Mouse (Mus musculus): ENCODE results near the gene Susd3.

DNA sequence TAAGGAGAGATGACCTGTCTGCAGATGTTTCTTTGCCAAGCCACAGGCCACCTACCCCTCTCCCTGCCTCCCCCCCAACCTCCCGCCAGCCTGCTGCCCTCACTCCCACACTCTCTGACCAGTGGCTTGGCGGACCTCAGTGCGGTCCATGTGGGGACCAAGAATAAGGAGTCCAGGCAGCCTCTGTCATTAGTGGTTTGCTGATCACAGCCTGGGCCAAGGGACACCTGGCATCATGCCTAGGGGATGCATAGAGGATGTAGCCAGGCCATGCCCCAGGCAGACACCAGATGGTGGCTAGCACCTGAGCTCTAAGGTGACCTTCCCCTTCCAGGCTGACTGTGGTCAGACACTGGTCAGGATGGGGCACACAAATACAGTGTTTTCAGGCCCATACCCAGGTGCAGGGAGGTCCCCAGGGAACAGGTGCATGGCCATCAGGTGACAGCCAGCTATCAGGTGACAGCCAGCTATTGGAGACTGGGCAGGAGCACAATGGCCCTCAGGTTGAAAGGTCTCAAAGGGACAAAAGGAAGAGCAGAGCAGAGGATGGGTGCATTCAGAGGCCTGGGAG is 67.0 kb downstream of the Susd3 start:
- TF ChIP-seq POLR2A (IDR thresholded peaks at IDR 0.05; ENCODE audit: borderline replicate concordance, extremely low read depth, low read depth, low read length) (no peak), CTCF (IDR thresholded peaks at IDR 0.05; ENCODE audit: insufficient read depth, low read length) (no peak)

Measured in lung, adult 2 months (tissue).